Mouse (Mus musculus) R1 (cell line): ENCODE data around the gene Rab6b.
A peak's percentile ranks its signal among the peaks of the same experiment; 100 is the strongest.

ENCODE experiments used
- DNase-seq: peaks from one replicate; pipeline ENCODE4 v3.0.0-alpha.2; 2018; ENCODE audit warnings: low read depth, low spot score

Rab6b gene

GRCm38 (mm10) chr9:103201561-103202260 lies 90.1 kb downstream of the Rab6b start, which contains the start of gene Srprb:
TSS of gene Srprb (minus strand) at chr9:103202137.
- peak; percentile 94 for DNase-seq

- no peak for DNase-seq
These were observed 94.2 kb downstream of the Rab6b start for GRCm38 (mm10) chr9:103205786-103206185.

GRCm38 (mm10) chr9:103207846-103208245 lies 96.3 kb downstream of the Rab6b start:
- peak; percentile 84 for DNase-seq

GRCm38 (mm10) chr9:103208802-103209423 lies 97.3 kb downstream of the Rab6b start:
- DNase-seq: no peak

- no peak for DNase-seq
These were observed 101.2 kb downstream of the Rab6b start for GRCm38 (mm10) chr9:103212654-103213420.

- DNase-seq: no peak
These were observed 102.0 kb downstream of the Rab6b start for GRCm38 (mm10) chr9:103213631-103214030.

GRCm38 (mm10) chr9:103214281-103214680 lies 102.7 kb downstream of the Rab6b start:
- DNase-seq: no peak

- no peak for DNase-seq
These were observed 113.1 kb downstream of the Rab6b start for GRCm38 (mm10) chr9:103224721-103225120.

- DNase-seq: peak; percentile 76
These were observed 113.9 kb downstream of the Rab6b start for GRCm38 (mm10) chr9:103225464-103225863.

GRCm38 (mm10) chr9:103226806-103227205 lies 115.2 kb downstream of the Rab6b start:
- DNase-seq: no peak

- DNase-seq: no peak
These were observed 116.2 kb downstream of the Rab6b start for GRCm38 (mm10) chr9:103227760-103228159.

- no peak for DNase-seq
These were observed 116.9 kb downstream of the Rab6b start for GRCm38 (mm10) chr9:103228370-103229003.

GRCm38 (mm10) chr9:103229037-103229867 lies 117.7 kb downstream of the Rab6b start:
- no peak for DNase-seq

GRCm38 (mm10) chr9:103230151-103230951 lies 118.8 kb downstream of the Rab6b start, which contains the start of the genes Gm20425 and Trf:
TSS of gene Gm20425 (minus strand) at chr9:103230307.
TSS of gene Trf (minus strand) at chr9:103230444.
- peak; percentile 54 for DNase-seq

- no peak for DNase-seq
These were observed 120.8 kb downstream of the Rab6b start for GRCm38 (mm10) chr9:103232232-103233005.

- no peak for DNase-seq
These were observed 121.4 kb downstream of the Rab6b start for GRCm38 (mm10) chr9:103233006-103233395.

- no peak for DNase-seq
These were observed 122.5 kb downstream of the Rab6b start for GRCm38 (mm10) chr9:103234059-103234458.

GRCm38 (mm10) chr9:103234565-103235165 lies 123.1 kb downstream of the Rab6b start:
- DNase-seq: no peak
